Mouse (Mus musculus) layer of hippocampus, adult 2 months (tissue): ENCODE results near the gene Plekho1. TPM values are rescaled to one million over a fixed set of nuclear protein-coding genes. Genes with fewer than 3 reads are reported as not detected.
"Not testable (repeated sequence)": the region's sequence is repeated elsewhere in the genome, so short reads cannot be mapped to it uniquely, and the experiment has no call there.

ENCODE experiments used
- DNase-seq, 2 experiments: peaks; one replicate each; pipeline ENCODE4 v3.0.0; 2022; ENCODE audit warnings: low spot score in 2 of 2
- H3K27ac ChIP-seq: fragments of 200-600 bp; 2 replicates; pipeline ENCODE4 v1.8.1; 2022
- H3K4me3 ChIP-seq: fragments of 200-600 bp; 2 replicates; pipeline ENCODE4 v1.8.1; 2022; ENCODE audit warnings: mild to moderate bottlenecking
- CTCF ChIP-seq: fragments of 200-600 bp; conservative IDR thresholded peaks from 2 replicates; pipeline ENCODE4 v1.8.1; 2022; ENCODE audit warnings: antibody characterized with exemption, mild to moderate bottlenecking, moderate library complexity
- total RNA-seq, 2 experiments: library from RNA; stranded (reverse); gene quantifications; 2 replicates each; pipeline ENCODE4 v1.2.3; 2021

Gene Plekho1
- total RNA-seq, 2 experiments from 2014 or later: 39.3 to 44.1 TPM

- no peak for DNase-seq
- TF ChIP-seq CTCF: peak; percentile 81
- Histone ChIP-seq H3K27ac (no peak overlapping the region; the same call in 1 of the 2 replicates), H3K4me3 (peak overlapping the region; percentile 10)
These were observed 30.0 kb downstream of the Plekho1 start for GRCm38 (mm10) chr3:95965518-95966451.

DNA sequence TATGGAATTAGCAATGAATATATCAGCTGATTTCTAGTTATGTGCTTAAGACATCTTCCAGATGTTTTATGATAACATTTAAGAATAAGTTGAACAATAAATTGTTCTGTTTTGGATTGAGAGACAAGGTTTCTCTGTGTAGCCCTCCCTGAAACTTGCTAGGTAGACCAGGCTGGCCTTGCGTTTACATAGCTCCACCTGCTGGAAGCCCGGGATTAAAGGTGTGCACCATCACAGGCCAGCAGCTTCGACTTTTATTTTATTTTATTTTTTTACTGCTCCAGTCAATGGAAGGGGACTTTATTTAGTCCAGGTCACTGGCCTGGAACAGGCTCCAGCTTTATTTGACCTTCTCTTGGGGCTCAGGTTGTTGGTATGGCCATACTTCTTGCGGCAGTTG is 32.1 kb downstream of the Plekho1 start:
- TF ChIP-seq CTCF: peak; percentile 76
- Histone ChIP-seq H3K27ac (no peak overlapping the region), H3K4me3 (no peak overlapping the region)
- no peak for DNase-seq

DNA sequence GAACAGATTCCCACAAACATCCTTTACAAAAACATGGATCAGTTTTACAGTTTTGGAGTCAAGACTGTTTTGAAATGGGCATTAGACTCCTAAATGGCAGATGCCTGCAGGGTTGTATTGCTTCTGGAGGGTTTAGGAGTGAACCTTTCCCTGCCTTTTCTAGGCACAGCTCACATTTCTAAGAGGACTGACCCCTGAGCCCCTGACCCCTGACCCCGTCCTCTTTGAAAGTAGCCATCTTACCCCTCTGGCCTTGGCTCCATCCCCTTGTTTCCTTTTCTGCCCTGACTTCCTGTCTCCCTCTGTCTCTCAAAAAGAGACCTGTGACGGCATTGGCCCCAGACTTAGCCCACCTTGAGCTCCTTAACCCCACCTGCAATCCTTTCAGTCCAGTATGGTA is 32.6 kb downstream of the Plekho1 start:
- Histone ChIP-seq H3K27ac (no peak overlapping the region), H3K4me3 (no peak overlapping the region)
- no peak for TF ChIP-seq CTCF

DNA sequence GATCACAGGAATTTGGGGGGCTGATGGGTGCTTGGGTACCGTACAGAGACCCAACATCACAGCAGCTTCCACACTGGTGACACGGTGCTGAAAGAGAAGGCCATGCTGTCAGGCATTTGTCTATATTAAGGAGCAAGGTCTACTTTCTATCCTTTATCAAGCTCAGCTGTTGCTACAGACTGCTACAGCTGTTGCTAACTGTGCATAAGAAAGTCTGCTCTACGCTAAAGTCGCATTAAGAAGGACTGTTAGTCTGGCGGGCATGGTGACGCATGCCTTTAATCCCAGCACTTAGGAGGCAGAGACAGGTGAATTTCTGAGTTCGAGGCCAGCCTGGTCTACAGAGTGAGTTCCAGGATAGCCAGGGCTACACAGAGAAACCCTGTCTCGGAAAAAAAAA is 33.6 kb downstream of the Plekho1 start:
- DNase-seq: not testable (repeated sequence)

More for the DNA sequence above, 32.6 kb downstream of the Plekho1 start:
- DNase-seq: no peak

GRCm38 (mm10) chr3:95959807-95960206 is 36.0 kb downstream of the Plekho1 start:
- TF ChIP-seq CTCF: peak; percentile 47

More for the DNA sequence above, 33.6 kb downstream of the Plekho1 start:
- not testable (repeated sequence) for H3K4me3 ChIP-seq, H3K27ac ChIP-seq

DNA sequence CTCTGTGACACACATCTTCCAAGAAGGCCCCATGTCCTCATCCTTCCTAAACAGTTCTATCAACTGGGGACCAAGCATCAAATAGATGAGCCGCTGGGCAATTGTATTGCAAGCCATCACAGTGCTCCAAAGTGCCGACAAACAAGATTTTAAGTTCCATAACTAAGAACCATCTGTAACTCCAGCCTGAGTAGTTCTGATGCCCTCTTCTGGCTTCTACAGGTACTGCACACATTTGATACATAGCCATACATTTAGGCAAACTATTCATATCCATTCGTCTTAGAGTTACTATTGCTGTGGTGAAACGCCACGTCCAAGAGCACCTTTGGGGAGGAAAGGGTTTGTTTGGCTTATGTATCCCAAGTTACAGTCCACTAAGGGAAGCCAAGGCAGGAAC is 36.7 kb downstream of the Plekho1 start:
- Histone ChIP-seq H3K4me3 (no peak overlapping the region), H3K27ac (no peak overlapping the region)
- DNase-seq: no peak
- TF ChIP-seq CTCF: peak; percentile 68

More at GRCm38 (mm10) chr3:95959807-95960206, 36.0 kb downstream of the Plekho1 start:
- no peak for DNase-seq
- H3K27ac ChIP-seq: no peak overlapping the region
- no peak overlapping the region for H3K4me3 ChIP-seq

- Histone ChIP-seq H3K4me3 (no peak overlapping the region), H3K27ac (no peak overlapping the region)
- DNase-seq: peak; percentile 57 to 73
- TF ChIP-seq CTCF: no peak
These were observed 38.2 kb downstream of the Plekho1 start for GRCm38 (mm10) chr3:95957359-95958148.

DNA sequence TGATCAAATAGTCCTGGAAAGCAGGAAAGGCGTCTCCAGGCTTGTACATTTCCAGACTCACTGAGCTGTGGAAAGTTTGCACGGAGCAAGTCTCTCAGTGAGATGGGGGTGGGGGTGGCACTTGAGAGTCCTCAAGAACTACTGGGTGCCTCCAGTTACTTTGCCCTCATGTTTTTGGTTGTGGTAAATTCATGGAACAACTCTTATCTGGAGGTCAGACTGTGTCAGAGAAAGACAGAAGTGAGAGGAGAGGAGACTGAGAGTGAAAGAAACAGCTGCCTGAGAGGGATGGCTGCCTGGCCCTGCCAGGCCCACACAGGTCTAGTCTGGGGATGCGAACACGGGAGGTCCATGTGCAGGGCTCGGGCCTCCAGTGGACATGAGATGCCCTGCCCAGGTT is 40.5 kb downstream of the Plekho1 start:
- H3K27ac ChIP-seq: no peak overlapping the region
- TF ChIP-seq CTCF: no peak
- DNase-seq: no peak
- no peak overlapping the region for H3K4me3 ChIP-seq

DNA sequence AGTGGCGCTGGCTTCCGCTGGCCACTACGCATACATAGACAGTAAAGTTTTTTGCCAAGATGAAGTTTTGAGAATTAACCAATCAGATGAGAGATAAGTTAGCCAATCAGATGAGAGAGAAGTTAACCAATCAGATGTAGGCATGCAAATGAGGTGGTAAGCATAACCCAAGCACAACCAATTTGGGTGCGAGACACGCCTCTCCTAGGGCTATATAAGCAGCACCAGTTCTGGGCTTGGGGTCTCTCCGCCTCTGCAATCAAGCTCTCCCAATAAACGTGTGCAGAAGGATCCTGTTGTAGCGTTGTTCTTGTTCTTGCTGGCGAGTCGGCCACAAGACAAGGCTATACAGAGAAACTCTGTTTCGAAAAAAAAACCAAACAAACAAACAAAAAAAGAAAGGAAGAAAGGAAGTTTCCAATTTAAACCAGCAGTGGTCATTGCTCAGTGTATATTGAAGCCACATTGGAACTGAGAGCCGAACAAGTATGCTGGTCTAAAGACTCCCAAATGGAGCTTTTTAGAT is 41.1 kb downstream of the Plekho1 start:
- DNase-seq, H3K4me3 ChIP-seq, H3K27ac ChIP-seq: not testable (repeated sequence)

GRCm38 (mm10) chr3:95953522-95953921 is 42.3 kb downstream of the Plekho1 start:
- Histone ChIP-seq H3K4me3 (no peak overlapping the region), H3K27ac (no peak overlapping the region)
- no peak for TF ChIP-seq CTCF
- no peak for DNase-seq

- DNase-seq: no peak
- no peak overlapping the region for H3K4me3 ChIP-seq
- TF ChIP-seq CTCF: no peak
- no peak overlapping the region for H3K27ac ChIP-seq
These were observed 42.8 kb downstream of the Plekho1 start for GRCm38 (mm10) chr3:95953023-95953422.

DNA sequence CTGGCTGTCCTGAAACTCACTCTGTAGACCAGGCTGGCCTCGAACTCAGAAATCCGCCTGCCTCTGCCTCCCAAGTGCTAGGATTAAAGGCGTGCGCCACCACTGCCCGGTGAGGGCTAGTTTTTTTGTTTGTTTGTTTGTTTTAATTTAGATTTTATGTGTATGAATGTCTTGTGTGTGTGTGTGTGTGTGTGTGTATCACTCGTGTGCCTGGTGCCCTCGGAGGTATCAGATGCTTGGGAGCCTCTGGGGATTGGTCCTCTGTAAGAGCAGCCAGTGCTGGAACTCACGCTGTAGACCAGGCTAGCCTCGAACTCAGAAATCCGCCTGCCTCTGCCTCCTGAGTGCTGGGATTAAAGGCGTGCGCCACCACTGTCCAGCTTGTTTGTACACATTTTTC is 44.2 kb downstream of the Plekho1 start:
- Histone ChIP-seq H3K27ac (peak overlapping the region; percentile 99), H3K4me3 (peak overlapping the region; percentile 71)
- DNase-seq: not testable (repeated sequence)
